Mouse (Mus musculus): ENCODE measurements around the gene Pdgfa.

DNA sequence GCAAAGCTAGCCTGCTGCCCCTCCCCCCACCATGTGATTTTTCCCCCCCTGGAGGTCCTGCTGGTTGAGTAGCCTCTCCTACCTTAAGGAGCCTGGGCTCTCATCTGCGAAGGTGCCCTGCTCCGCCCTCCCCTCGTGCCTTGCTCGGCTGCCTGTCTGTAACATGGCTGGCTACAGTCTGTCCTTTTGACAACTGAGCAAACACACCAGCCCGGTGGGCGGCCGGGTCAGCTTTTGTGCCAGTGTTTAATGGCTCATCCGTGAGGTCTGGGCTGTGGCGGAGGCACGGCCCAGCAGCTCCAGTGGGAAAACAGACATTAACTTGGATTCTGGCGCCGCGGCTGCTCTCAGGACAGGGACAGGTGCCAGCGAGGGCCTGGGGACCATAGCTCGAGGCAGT, 30.4 kb upstream of the Pdgfa start:
- TF ChIP-seq CTCF (IDR thresholded peaks at IDR 0.05; ENCODE audit: low read depth, low read length) (no peak), POLR2A (IDR thresholded peaks at IDR 0.05; ENCODE audit: extremely low read depth, insufficient read depth, low read length) (no peak)

Data from liver, adult 2 months (tissue).